Mouse (Mus musculus) midbrain, embryonic 16.5 days (tissue): ENCODE measurements at regions not wholly inside any gene's neighbourhood (a gene's known extent, or its start where the extent isn't known, plus 50 kb on each side); places are given as distances from the start of the nearest gene placed in this dataset.

Experiments
- ATAC-seq: fragments of 200-750 bp; cut with Nextera tagmentation; 2 replicates; pipeline ENCODE4 v1.8.0; 2017; ENCODE audit warnings: moderate TSS enrichment
- H3K27ac ChIP-seq: fragments of 300-500 bp; sonication (generic); 2 replicates; pipeline ENCODE4 v1.5.1; 2014; ENCODE audit warnings: mild to moderate bottlenecking, low read length, mixed read lengths
- H3K27me3 ChIP-seq: fragments of 300-500 bp; sonication (generic); 2 replicates; pipeline ENCODE4 v1.6.1; 2014; ENCODE audit warnings: low read depth, low read length, mixed read lengths; ENCODE audit not compliant: control insufficient read depth, insufficient read depth
- H3K36me3 ChIP-seq: fragments of 300-500 bp; sonication (generic); 2 replicates; pipeline ENCODE4 v1.6.1; 2014; ENCODE audit warnings: mild to moderate bottlenecking, low read length, moderate library complexity, mixed read lengths; ENCODE audit not compliant: control insufficient read depth, insufficient read depth
- H3K4me1 ChIP-seq: fragments of 300-500 bp; sonication (generic); 2 replicates; pipeline ENCODE4 v1.6.1; 2014; ENCODE audit warnings: mild to moderate bottlenecking, low read length, mixed read lengths; ENCODE audit not compliant: control insufficient read depth, insufficient read depth
- H3K4me2 ChIP-seq: fragments of 300-500 bp; sonication (generic); 2 replicates; pipeline ENCODE4 v1.6.1; 2014; ENCODE audit warnings: mild to moderate bottlenecking, low read length, mixed read lengths
- H3K4me3 ChIP-seq: fragments of 300-500 bp; sonication (generic); 2 replicates; pipeline ENCODE4 v1.5.1; 2014; ENCODE audit warnings: low read depth, mild to moderate bottlenecking, low read length, moderate library complexity, mixed read lengths
- H3K9ac ChIP-seq: fragments of 300-500 bp; sonication (generic); 2 replicates; pipeline ENCODE4 v1.6.1; 2014; ENCODE audit warnings: low read depth, low read length, mixed read lengths
- H3K9me3 ChIP-seq: fragments of 300-500 bp; sonication (generic); replicated peaks from 2 replicates; pipeline ENCODE4 v1.6.1; 2014; ENCODE audit warnings: mild to moderate bottlenecking, low read length, mixed read lengths; ENCODE audit not compliant: control insufficient read depth, poor library complexity, severe bottlenecking
- WGBS: fragments of 180-500 bp; shearing (Covaris S2); extraction: QIAGEN DNeasy Blood & Tissue Kit; methylation state at CpG from one replicate; pipeline ENCODE4 v1.1.7; 2014; 5-methylcytosine and 5-hydroxymethylcytosine counted together

- no peak overlapping the region for H3K4me2 ChIP-seq
- H3K27me3 ChIP-seq, result no peaks in the 10 kb centered on the region
- ATAC-seq, result no peak
- no peaks in the 10 kb centered on the region for H3K36me3 ChIP-seq
- no peak overlapping the region for H3K4me3 ChIP-seq
- 94% methylated on average over 6 of the region's 6 CpGs for WGBS
- H3K27ac ChIP-seq, result no peak overlapping the region
- no peaks in the 10 kb centered on the region for H3K9me3 ChIP-seq
- no peaks in the 10 kb centered on the region for H3K4me1 ChIP-seq
- no peak overlapping the region for H3K9ac ChIP-seq
These were observed 58.1 kb upstream of the Tenm3 start for GRCm38 (mm10) chr8:48901668-48902406.

- 48% methylated on average over 2 of the region's 2 CpGs for WGBS
- H3K4me1 ChIP-seq, result no peaks in the 10 kb centered on the region
- ATAC-seq, result no peak
These were observed 52.9 kb upstream of the Tenm3 start for GRCm38 (mm10) chr8:48896687-48897086.

GRCm38 (mm10) chr8:48896251-48896650, 52.5 kb upstream of the Tenm3 start:
- Histone ChIP-seq H3K9me3 (no peaks in the 10 kb centered on the region), H3K27me3 (no peaks in the 10 kb centered on the region), H3K4me2 (no peak overlapping the region), H3K9ac (no peak overlapping the region), H3K36me3 (no peaks in the 10 kb centered on the region), H3K4me3 (no peak overlapping the region), H3K27ac (no peak overlapping the region), H3K4me1 (no peaks in the 10 kb centered on the region)
- ATAC-seq, result 0 out of 2 replicates have a peak, but pooled peaks have one; percentile 51
- 27% methylated on average over 7 of the region's 7 CpGs for WGBS

More at GRCm38 (mm10) chr8:48896687-48897086, 52.9 kb upstream of the Tenm3 start:
- Histone ChIP-seq H3K27me3 (no peaks in the 10 kb centered on the region), H3K4me3 (no peak overlapping the region), H3K9me3 (no peaks in the 10 kb centered on the region), H3K9ac (no peak overlapping the region), H3K27ac (no peak overlapping the region), H3K4me2 (no peak overlapping the region), H3K36me3 (no peaks in the 10 kb centered on the region)

- no peak overlapping the region for H3K27ac ChIP-seq
- no peaks in the 10 kb centered on the region for H3K9me3 ChIP-seq
- no peak overlapping the region for H3K9ac ChIP-seq
- no peak overlapping the region for H3K4me3 ChIP-seq
- WGBS, result 18% methylated on average over 8 of the region's 8 CpGs
- no peaks in the 10 kb centered on the region for H3K27me3 ChIP-seq
- H3K4me1 ChIP-seq, result no peaks in the 10 kb centered on the region
- ATAC-seq, result no peak
- H3K36me3 ChIP-seq, result no peaks in the 10 kb centered on the region
- H3K4me2 ChIP-seq, result no peak overlapping the region
These were observed 51.8 kb upstream of the Tenm3 start for GRCm38 (mm10) chr8:48895586-48895985.
